Mouse (Mus musculus): ENCODE measurements at regions not wholly inside any gene's neighbourhood (a gene's known extent, or its start where the extent isn't known, plus 50 kb on each side); places are given as distances from the start of the nearest gene placed in this dataset.

- TF ChIP-seq POLR2A (IDR thresholded peaks at IDR 0.05; ENCODE audit: insufficient read depth, low read depth, low read length) (no peak), EP300 (IDR thresholded peaks at IDR 0.05; ENCODE audit: insufficient read depth, low read depth, low read length) (no peak), CTCF (IDR thresholded peaks at IDR 0.05) (no peak)
These were observed 326.4 kb downstream of the Gm11232 start for GRCm38 (mm10) chr4:71431245-71431929.

Data from heart, adult 2 months (tissue).